Mouse (Mus musculus): ENCODE measurements around the gene Fam167b. TPM values are rescaled to one million over a fixed set of nuclear protein-coding genes. Genes with fewer than 3 reads are reported as not detected.
A peak's percentile ranks its signal among the peaks of the same experiment; 100 is the strongest.

Gene Fam167b
- polyA plus RNA-seq, 1 experiment from 2014 or later: 0.58 TPM

- Histone ChIP-seq H3K4me3 (ENCODE audit: low read length) (peak overlapping the region; percentile 45), H3K4me1 (ENCODE audit: control insufficient read depth, insufficient read depth, low read depth, low read length) (no peaks in the 10 kb centered on the region; the same call in 1 of the 2 replicates), H3K9ac (ENCODE audit: low read depth, low read length) (peak overlapping the region; percentile 59), H3K9me3 (ENCODE audit: control insufficient read depth, low read length) (no peaks in the 10 kb centered on the region), H3K36me3 (ENCODE audit: control insufficient read depth, insufficient read depth, low read length) (no peaks in the 10 kb centered on the region), H3K27ac (ENCODE audit: low read depth, low read length) (no peak overlapping the region), H3K27me3 (replicated peaks; ENCODE audit: control insufficient read depth, insufficient read depth, low read length) (peaks cover 2% of the 10 kb centered on the region; the same call in 1 of the 2 replicates), H3K4me2 (ENCODE audit: low read length) (peak overlapping the region; percentile 74)
- ATAC-seq: peak; percentile 65; the same call in 1 of the 2 replicates
- 2% methylated on average over 36 of the region's 36 CpGs for WGBS
Observed at GRCm38 (mm10) chr4:129584884-129585608, 6.7 kb upstream of the Fam167b start.

DNA sequence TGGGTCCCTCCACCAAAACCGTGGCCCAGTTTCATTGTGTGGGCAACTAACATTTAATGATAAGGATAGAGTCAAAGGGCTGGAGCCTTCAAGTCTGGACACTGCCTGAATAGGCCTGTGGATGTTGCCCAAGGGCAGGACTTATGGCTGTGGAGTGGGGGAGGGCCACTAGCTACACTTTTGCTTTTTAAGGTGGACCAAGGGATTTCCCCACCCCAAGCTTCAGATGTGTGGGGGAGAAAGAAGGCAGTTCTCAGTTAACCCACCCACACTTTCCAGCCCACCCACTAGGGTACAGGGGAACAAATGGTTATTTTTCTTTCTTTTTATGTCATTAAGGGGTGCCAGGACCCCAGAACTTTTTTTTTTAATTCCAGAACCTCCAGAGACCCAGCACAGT lies 6.0 kb upstream of the Fam167b start:
- Histone ChIP-seq H3K4me1 (ENCODE audit: control insufficient read depth, insufficient read depth, low read depth, low read length) (no peaks in the 10 kb centered on the region; the same call in 1 of the 2 replicates), H3K9me3 (ENCODE audit: control insufficient read depth, low read length) (no peaks in the 10 kb centered on the region), H3K27me3 (replicated peaks; ENCODE audit: control insufficient read depth, insufficient read depth, low read length) (peaks cover 2% of the 10 kb centered on the region; the same call in 1 of the 2 replicates), H3K4me3 (ENCODE audit: low read length) (no peak overlapping the region), H3K27ac (ENCODE audit: low read depth, low read length) (no peak overlapping the region), H3K9ac (ENCODE audit: low read depth, low read length) (no peak overlapping the region), H3K36me3 (ENCODE audit: control insufficient read depth, insufficient read depth, low read length) (no peaks in the 10 kb centered on the region), H3K4me2 (ENCODE audit: low read length) (peak overlapping the region; percentile 74; the same call in 1 of the 2 replicates)
- 79% methylated on average over 1 of the region's 1 CpGs for WGBS
- ATAC-seq: no peak

GRCm38 (mm10) chr4:129582251-129582650 lies 3.9 kb upstream of the Fam167b start:
- no peak overlapping the region for H3K9ac ChIP-seq (ENCODE audit: low read depth, low read length)
- no peak overlapping the region for H3K4me3 ChIP-seq (ENCODE audit: low read length)
- WGBS: 83% methylated on average over 1 of the region's 1 CpGs
- no peak overlapping the region for H3K4me2 ChIP-seq (ENCODE audit: low read length)
- H3K27me3 ChIP-seq (replicated peaks; ENCODE audit: control insufficient read depth, insufficient read depth, low read length): peaks cover 2% of the 10 kb centered on the region; the same call in 1 of the 2 replicates
- H3K36me3 ChIP-seq (ENCODE audit: control insufficient read depth, insufficient read depth, low read length): no peaks in the 10 kb centered on the region
- H3K9me3 ChIP-seq (ENCODE audit: control insufficient read depth, low read length): no peaks in the 10 kb centered on the region
- H3K27ac ChIP-seq (ENCODE audit: low read depth, low read length): no peak overlapping the region
- ATAC-seq: no peak
- H3K4me1 ChIP-seq (ENCODE audit: control insufficient read depth, insufficient read depth, low read depth, low read length): no peaks in the 10 kb centered on the region; the same call in 1 of the 2 replicates

DNA sequence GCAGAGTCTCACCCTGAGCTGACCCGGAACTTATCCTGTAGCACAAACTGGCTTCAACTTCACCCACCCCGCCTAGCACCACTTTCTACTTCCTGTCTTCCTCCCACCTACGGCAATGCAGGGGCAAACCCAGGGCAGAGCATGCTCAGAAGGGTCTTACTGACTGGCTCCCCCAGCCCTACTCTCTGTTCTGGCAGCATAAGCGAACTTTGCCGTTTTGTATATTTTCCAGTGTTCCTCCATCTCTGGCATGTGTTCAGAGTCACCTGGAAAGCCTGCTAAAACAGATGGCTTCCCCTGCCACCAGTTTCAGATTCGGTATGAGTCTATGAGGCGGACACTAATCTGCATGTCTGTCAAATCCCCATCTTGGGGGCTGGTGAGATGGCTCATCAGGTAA lies 2.0 kb upstream of the Fam167b start:
- 75% methylated on average over 7 of the region's 7 CpGs for WGBS
- no peak overlapping the region for H3K4me2 ChIP-seq (ENCODE audit: low read length)
- H3K36me3 ChIP-seq (ENCODE audit: control insufficient read depth, insufficient read depth, low read length): no peaks in the 10 kb centered on the region
- H3K4me3 ChIP-seq (ENCODE audit: low read length): no peak overlapping the region
- no peak overlapping the region for H3K27ac ChIP-seq (ENCODE audit: low read depth, low read length)
- H3K9ac ChIP-seq (ENCODE audit: low read depth, low read length): no peak overlapping the region
- no peak for ATAC-seq
- peaks cover 3% of the 10 kb centered on the region; the same call in 1 of the 2 replicates for H3K4me1 ChIP-seq (ENCODE audit: control insufficient read depth, insufficient read depth, low read depth, low read length)
- H3K9me3 ChIP-seq (ENCODE audit: control insufficient read depth, low read length): no peaks in the 10 kb centered on the region
- peaks cover 1% of the 10 kb centered on the region; the same call in 1 of the 2 replicates for H3K27me3 ChIP-seq (replicated peaks; ENCODE audit: control insufficient read depth, insufficient read depth, low read length)

DNA sequence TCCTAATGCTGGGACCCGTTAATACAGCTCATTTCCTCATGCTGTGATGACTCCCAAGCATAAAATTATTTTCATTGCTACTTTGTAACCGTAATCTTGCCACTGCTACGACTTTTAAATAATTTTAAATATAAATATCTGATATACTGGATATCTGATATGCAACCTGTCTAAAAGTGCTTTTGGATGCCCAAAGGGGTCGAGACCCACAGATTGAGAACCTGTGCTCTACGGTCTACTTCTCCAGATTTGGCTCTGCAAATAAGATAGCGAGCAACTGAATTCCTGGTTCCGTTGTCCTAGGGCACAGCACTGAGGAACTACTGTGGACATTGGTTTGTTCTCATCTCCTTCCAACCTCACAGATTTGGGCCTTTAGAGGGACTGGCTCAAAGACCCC lies 661 bp downstream of the Fam167b start:
- Histone ChIP-seq H3K4me1 (ENCODE audit: control insufficient read depth, insufficient read depth, low read depth, low read length) (peaks cover 3% of the 10 kb centered on the region; the same call in 1 of the 2 replicates), H3K36me3 (ENCODE audit: control insufficient read depth, insufficient read depth, low read length) (no peaks in the 10 kb centered on the region), H3K9me3 (ENCODE audit: control insufficient read depth, low read length) (no peaks in the 10 kb centered on the region), H3K4me2 (ENCODE audit: low read length) (no peak overlapping the region), H3K27me3 (replicated peaks; ENCODE audit: control insufficient read depth, insufficient read depth, low read length) (no peaks in the 10 kb centered on the region), H3K27ac (ENCODE audit: low read depth, low read length) (no peak overlapping the region), H3K9ac (ENCODE audit: low read depth, low read length) (no peak overlapping the region), H3K4me3 (ENCODE audit: low read length) (no peak overlapping the region)
- 79% methylated on average over 7 of the region's 7 CpGs for WGBS
- no peak for ATAC-seq

GRCm38 (mm10) chr4:129576863-129577491 lies 1.4 kb downstream of the Fam167b start:
- 27% methylated on average over 21 of the region's 21 CpGs for WGBS
- peaks cover 3% of the 10 kb centered on the region; the same call in 1 of the 2 replicates for H3K4me1 ChIP-seq (ENCODE audit: control insufficient read depth, insufficient read depth, low read depth, low read length)
- H3K27me3 ChIP-seq (replicated peaks; ENCODE audit: control insufficient read depth, insufficient read depth, low read length): no peaks in the 10 kb centered on the region
- ATAC-seq: no peak
- H3K4me2 ChIP-seq (ENCODE audit: low read length): peak overlapping the region; percentile 6
- H3K36me3 ChIP-seq (ENCODE audit: control insufficient read depth, insufficient read depth, low read length): no peaks in the 10 kb centered on the region
- no peak overlapping the region for H3K27ac ChIP-seq (ENCODE audit: low read depth, low read length)
- H3K4me3 ChIP-seq (ENCODE audit: low read length): no peak overlapping the region
- H3K9ac ChIP-seq (ENCODE audit: low read depth, low read length): no peak overlapping the region; the same call in 1 of the 2 replicates
- no peaks in the 10 kb centered on the region for H3K9me3 ChIP-seq (ENCODE audit: control insufficient read depth, low read length)

- ATAC-seq: no peak
Observed at GRCm38 (mm10) chr4:129575171-129575844, 3.0 kb downstream of the Fam167b start.

DNA sequence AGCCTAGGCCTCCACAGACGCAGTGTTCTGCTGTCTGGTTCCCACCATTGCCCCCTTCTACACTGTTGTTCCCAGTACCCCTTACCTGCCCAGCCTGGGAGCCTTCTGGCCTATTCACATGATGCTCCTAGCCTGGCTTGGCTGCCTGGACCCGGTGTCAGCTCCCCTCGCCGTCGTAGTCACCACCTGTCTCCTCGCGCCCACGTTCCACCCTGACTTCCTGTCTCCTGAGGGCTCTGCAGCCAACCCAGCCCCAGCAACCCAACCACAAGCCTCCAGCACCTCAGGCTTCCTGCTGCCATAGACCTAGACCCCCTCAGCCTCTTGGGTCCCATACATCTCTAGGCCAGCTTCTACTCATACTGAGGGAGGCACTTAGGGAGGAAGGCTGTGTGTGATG lies 4.9 kb downstream of the Fam167b start, which contains the start of gene Lck:
Gene Lck, minus strand, starts transcription at position 212 of the 400 bp plus-strand sequence.
- no peaks in the 10 kb centered on the region for H3K9me3 ChIP-seq (ENCODE audit: control insufficient read depth, low read length)
- H3K27ac ChIP-seq (ENCODE audit: low read depth, low read length): no peak within 1 kb of the TSS
- 93% methylated on average over 8 of the region's 8 CpGs for WGBS
- no peaks in the 10 kb centered on the region for H3K36me3 ChIP-seq (ENCODE audit: control insufficient read depth, insufficient read depth, low read length)
- H3K9ac ChIP-seq (ENCODE audit: low read depth, low read length): no peak within 1 kb of the TSS
- H3K4me3 ChIP-seq (ENCODE audit: low read length): no peak within 1 kb of the TSS
- no peak within 1 kb of the TSS for H3K4me2 ChIP-seq (ENCODE audit: low read length)
- no peaks in the 10 kb centered on the region for H3K27me3 ChIP-seq (replicated peaks; ENCODE audit: control insufficient read depth, insufficient read depth, low read length)
- no peak for ATAC-seq
- H3K4me1 ChIP-seq (ENCODE audit: control insufficient read depth, insufficient read depth, low read depth, low read length): peaks cover 3% of the 10 kb centered on the region; the same call in 1 of the 2 replicates

More at GRCm38 (mm10) chr4:129575171-129575844, 3.0 kb downstream of the Fam167b start:
- no peaks in the 10 kb centered on the region for H3K27me3 ChIP-seq (replicated peaks; ENCODE audit: control insufficient read depth, insufficient read depth, low read length)
- peaks cover 3% of the 10 kb centered on the region; the same call in 1 of the 2 replicates for H3K4me1 ChIP-seq (ENCODE audit: control insufficient read depth, insufficient read depth, low read depth, low read length)
- H3K36me3 ChIP-seq (ENCODE audit: control insufficient read depth, insufficient read depth, low read length): no peaks in the 10 kb centered on the region
- H3K27ac ChIP-seq (ENCODE audit: low read depth, low read length): no peak overlapping the region
- no peak overlapping the region for H3K4me2 ChIP-seq (ENCODE audit: low read length)
- WGBS: 59% methylated on average over 7 of the region's 8 CpGs
- H3K9ac ChIP-seq (ENCODE audit: low read depth, low read length): no peak overlapping the region
- H3K9me3 ChIP-seq (ENCODE audit: control insufficient read depth, low read length): no peaks in the 10 kb centered on the region
- H3K4me3 ChIP-seq (ENCODE audit: low read length): no peak overlapping the region

DNA sequence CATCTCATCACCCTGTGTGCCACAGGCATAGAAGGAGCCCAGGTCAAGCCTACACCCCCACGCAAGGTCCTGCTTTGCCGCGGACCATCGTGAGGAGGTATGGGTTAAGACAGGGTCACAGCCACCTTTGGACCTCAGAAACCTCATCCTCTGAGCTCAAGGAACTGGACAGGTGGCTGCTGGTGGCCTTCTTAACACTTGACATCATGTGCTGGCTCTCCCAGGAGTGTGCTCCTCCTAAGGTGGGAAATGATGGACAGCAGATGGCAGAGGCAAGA lies 5.3 kb downstream of the Fam167b start:
- Histone ChIP-seq H3K27ac (ENCODE audit: low read depth, low read length) (no peak overlapping the region), H3K36me3 (ENCODE audit: control insufficient read depth, insufficient read depth, low read length) (no peaks in the 10 kb centered on the region), H3K4me2 (ENCODE audit: low read length) (no peak overlapping the region), H3K4me1 (ENCODE audit: control insufficient read depth, insufficient read depth, low read depth, low read length) (peaks cover 3% of the 10 kb centered on the region; the same call in 1 of the 2 replicates), H3K27me3 (replicated peaks; ENCODE audit: control insufficient read depth, insufficient read depth, low read length) (no peaks in the 10 kb centered on the region), H3K9ac (ENCODE audit: low read depth, low read length) (no peak overlapping the region), H3K4me3 (ENCODE audit: low read length) (no peak overlapping the region), H3K9me3 (ENCODE audit: control insufficient read depth, low read length) (no peaks in the 10 kb centered on the region)
- no peak for ATAC-seq
- WGBS: 95% methylated on average over 4 of the region's 4 CpGs

Data from hindbrain, embryonic 16.5 days (tissue).